Mouse (Mus musculus) liver, embryonic 13.5 days (tissue): ENCODE data around the gene Tnp2. TPM values are rescaled to one million over a fixed set of nuclear protein-coding genes. Genes with fewer than 3 reads are reported as not detected.

Experiments used
- ATAC-seq: fragments of 200-750 bp; cut with Nextera tagmentation; 2 replicates; pipeline ENCODE4 v1.8.0; 2017; ENCODE audit warnings: low read depth, mild to moderate bottlenecking, moderate number of reproducible peaks, moderate library complexity
- DNase-seq: peaks from one replicate; pipeline ENCODE4 v3.0.0; 2022
- H3K27ac ChIP-seq: fragments of 300-500 bp; sonication (generic); 2 replicates; pipeline ENCODE4 v1.5.1; 2015; ENCODE audit warnings: moderate library complexity, mild to moderate bottlenecking, inconsistent platforms
- H3K27me3 ChIP-seq: fragments of 300-500 bp; sonication (generic); 2 replicates; pipeline ENCODE4 v1.6.1; 2015; ENCODE audit warnings: mild to moderate bottlenecking, inconsistent platforms
- H3K36me3 ChIP-seq: fragments of 300-500 bp; sonication (generic); 2 replicates; pipeline ENCODE4 v1.6.1; 2015; ENCODE audit warnings: mild to moderate bottlenecking, inconsistent platforms
- H3K4me1 ChIP-seq: fragments of 300-500 bp; sonication (generic); replicated peaks from 2 replicates; pipeline ENCODE4 v1.6.1; 2015; ENCODE audit warnings: inconsistent platforms
- H3K4me2 ChIP-seq: fragments of 300-500 bp; sonication (generic); 2 replicates; pipeline ENCODE4 v1.6.1; 2015; ENCODE audit warnings: inconsistent platforms, mild to moderate bottlenecking, moderate library complexity
- H3K4me3 ChIP-seq: fragments of 300-500 bp; sonication (generic); replicated peaks from 2 replicates; pipeline ENCODE4 v1.5.1; 2015; ENCODE audit warnings: mild to moderate bottlenecking, inconsistent platforms
- H3K9ac ChIP-seq: fragments of 300-500 bp; sonication (generic); 2 replicates; pipeline ENCODE4 v1.6.1; 2015; ENCODE audit warnings: mild to moderate bottlenecking, inconsistent platforms
- H3K9me3 ChIP-seq: fragments of 300-500 bp; sonication (generic); replicated peaks from 2 replicates; pipeline ENCODE4 v1.6.1; 2016; ENCODE audit warnings: inconsistent platforms
- WGBS: fragments of 180-500 bp; shearing (Covaris S2); methylation state at CpG from one replicate; pipeline ENCODE4 v1.1.7; 2015; ENCODE audit not compliant: insufficient replicate concordance; 5-methylcytosine and 5-hydroxymethylcytosine counted together
- polyA plus RNA-seq: library from polyadenylated mRNA; unstranded; fragments of >200 nt; fragmentation: Nextera tagmentation; extraction: Ambion mirVana; gene quantifications from 2 replicates; pipeline ENCODE4 v1.2.1, GENCODE M21; 2015

Tnp2 gene
- polyA plus RNA-seq, 1 experiment from 2014 or later = not detected

DNA sequence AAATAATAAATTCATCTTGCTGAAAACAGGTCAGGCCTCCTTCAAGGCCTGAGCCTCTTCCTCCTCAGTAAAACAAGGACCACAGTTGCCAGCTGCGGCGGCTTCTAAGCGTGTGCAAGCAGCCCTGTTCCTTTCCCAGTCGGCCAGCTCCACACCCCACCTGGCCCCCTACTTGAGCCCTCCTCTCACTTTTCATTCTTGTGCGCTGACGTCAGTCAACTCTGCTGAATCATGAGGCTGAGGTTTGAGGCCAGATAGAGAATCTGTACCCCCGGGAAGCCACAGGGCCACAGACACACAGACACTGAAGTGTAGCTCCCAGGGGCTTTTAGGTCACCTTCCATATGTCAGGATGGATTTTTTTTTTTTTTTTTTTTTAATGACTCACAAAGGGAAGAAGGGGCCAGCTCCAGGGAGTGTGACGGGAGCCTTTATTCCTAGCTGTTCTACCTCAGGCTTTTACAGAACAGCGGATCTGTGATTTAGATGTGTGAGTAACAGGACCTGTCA is 6.5 kb downstream of the Tnp2 start:
- H3K27ac ChIP-seq = no peak overlapping the region
- peaks cover 41% of the 10 kb centered on the region for H3K27me3 ChIP-seq
- H3K9me3 ChIP-seq = no peaks in the 10 kb centered on the region
- no peak overlapping the region for H3K9ac ChIP-seq
- ATAC-seq (no peak), DNase-seq (no peak)
- peaks cover 37% of the 10 kb centered on the region for H3K4me1 ChIP-seq
- WGBS = 41% methylated on average over 9 of the region's 9 CpGs
- H3K36me3 ChIP-seq = no peaks in the 10 kb centered on the region
- no peak overlapping the region for H3K4me3 ChIP-seq
- H3K4me2 ChIP-seq = no peak overlapping the region

DNA sequence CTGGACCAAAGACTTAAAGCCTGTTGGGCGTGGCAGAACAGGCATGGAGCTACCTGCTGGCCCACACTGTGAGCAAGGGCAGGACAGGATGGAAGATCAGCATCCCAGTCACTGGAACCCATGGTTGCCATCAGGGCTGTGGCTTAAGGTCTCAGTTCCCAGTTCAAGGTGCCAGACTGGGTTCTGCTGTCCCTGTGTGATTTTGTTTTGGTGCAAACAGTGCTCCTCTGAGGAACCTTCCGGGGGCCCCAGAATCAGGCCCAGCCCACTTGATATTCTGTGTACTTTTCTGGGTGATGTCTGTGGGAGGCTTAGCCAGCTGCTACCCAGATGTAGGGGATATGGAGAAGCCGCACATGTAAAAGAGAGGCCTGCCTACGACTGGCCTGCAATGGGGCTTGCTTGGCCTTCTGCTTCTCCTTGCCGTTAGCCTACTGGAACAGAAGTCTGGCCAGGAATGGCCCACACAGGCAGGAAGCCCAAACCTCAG is 7.8 kb downstream of the Tnp2 start:
- no peaks in the 10 kb centered on the region for H3K9me3 ChIP-seq
- 77% methylated on average over 5 of the region's 5 CpGs for WGBS
- H3K4me2 ChIP-seq = no peak overlapping the region
- ATAC-seq (no peak), DNase-seq (no peak)
- H3K4me1 ChIP-seq = peaks cover 25% of the 10 kb centered on the region
- H3K36me3 ChIP-seq = no peaks in the 10 kb centered on the region
- H3K9ac ChIP-seq = no peak overlapping the region
- no peak overlapping the region for H3K4me3 ChIP-seq
- peaks cover 41% of the 10 kb centered on the region for H3K27me3 ChIP-seq
- no peak overlapping the region for H3K27ac ChIP-seq

GRCm38 (mm10) chr16:10777579-10778160 is 10.8 kb downstream of the Tnp2 start:
- 46% methylated on average over 5 of the region's 5 CpGs for WGBS
- Histone ChIP-seq H3K4me1 (peaks cover 8% of the 10 kb centered on the region), H3K4me2 (no peak overlapping the region), H3K9ac (no peak overlapping the region), H3K36me3 (no peaks in the 10 kb centered on the region), H3K27ac (no peak overlapping the region), H3K9me3 (no peaks in the 10 kb centered on the region), H3K4me3 (no peak overlapping the region), H3K27me3 (peaks cover 14% of the 10 kb centered on the region)
- no peak for DNase-seq
- ATAC-seq = 0 out of 2 replicates have a peak, but pooled peaks have one; percentile 17

- DNase-seq (no peak), ATAC-seq (no peak)
- 50% methylated on average over 7 of the region's 7 CpGs for WGBS
Measured at GRCm38 (mm10) chr16:10776322-10776721, 12.1 kb downstream of the Tnp2 start.

GRCm38 (mm10) chr16:10774726-10775125 is 13.7 kb downstream of the Tnp2 start:
- DNase-seq (no peak), ATAC-seq (no peak)
- Histone ChIP-seq H3K27ac (no peak overlapping the region), H3K9me3 (no peaks in the 10 kb centered on the region), H3K4me2 (no peak overlapping the region), H3K36me3 (no peaks in the 10 kb centered on the region), H3K9ac (no peak overlapping the region), H3K4me1 (peaks cover 33% of the 10 kb centered on the region), H3K4me3 (no peak overlapping the region), H3K27me3 (no peaks in the 10 kb centered on the region)
- 11% methylated on average over 4 of the region's 4 CpGs for WGBS

More at GRCm38 (mm10) chr16:10776322-10776721, 12.1 kb downstream of the Tnp2 start:
- Histone ChIP-seq H3K36me3 (no peaks in the 10 kb centered on the region), H3K4me3 (no peak overlapping the region), H3K4me2 (no peak overlapping the region), H3K9ac (no peak overlapping the region), H3K4me1 (peaks cover 21% of the 10 kb centered on the region), H3K27ac (no peak overlapping the region), H3K9me3 (no peaks in the 10 kb centered on the region), H3K27me3 (peaks cover under 1% of the 10 kb centered on the region)

DNA sequence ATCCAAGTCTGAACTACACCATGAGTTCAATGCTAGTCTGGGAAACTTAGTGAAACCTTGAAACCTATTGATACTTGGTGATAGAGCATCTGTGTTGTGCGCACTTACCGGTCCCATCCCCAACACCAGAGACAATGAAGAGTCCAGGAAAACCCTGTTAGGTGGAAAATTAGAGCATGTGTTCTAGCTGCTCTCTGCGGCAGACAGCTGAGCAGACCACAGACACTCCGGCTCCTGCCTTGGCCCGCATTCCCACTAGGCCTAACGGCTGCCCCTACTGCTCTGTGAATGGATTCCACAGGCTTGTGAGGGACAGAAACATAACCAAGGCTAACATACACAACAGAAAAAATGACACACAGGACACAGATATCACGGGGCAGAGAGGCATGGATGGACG is 14.9 kb downstream of the Tnp2 start:
- Histone ChIP-seq H3K4me1 (peaks cover 45% of the 10 kb centered on the region), H3K27ac (no peak overlapping the region), H3K9me3 (no peaks in the 10 kb centered on the region), H3K4me3 (no peak overlapping the region), H3K27me3 (0 out of 2 replicates have a peak, but pooled peaks cover 6% of the 10 kb centered on the region), H3K9ac (no peak overlapping the region), H3K36me3 (no peaks in the 10 kb centered on the region), H3K4me2 (no peak overlapping the region)
- ATAC-seq (no peak), DNase-seq (no peak)
- 81% methylated on average over 8 of the region's 8 CpGs for WGBS

DNA sequence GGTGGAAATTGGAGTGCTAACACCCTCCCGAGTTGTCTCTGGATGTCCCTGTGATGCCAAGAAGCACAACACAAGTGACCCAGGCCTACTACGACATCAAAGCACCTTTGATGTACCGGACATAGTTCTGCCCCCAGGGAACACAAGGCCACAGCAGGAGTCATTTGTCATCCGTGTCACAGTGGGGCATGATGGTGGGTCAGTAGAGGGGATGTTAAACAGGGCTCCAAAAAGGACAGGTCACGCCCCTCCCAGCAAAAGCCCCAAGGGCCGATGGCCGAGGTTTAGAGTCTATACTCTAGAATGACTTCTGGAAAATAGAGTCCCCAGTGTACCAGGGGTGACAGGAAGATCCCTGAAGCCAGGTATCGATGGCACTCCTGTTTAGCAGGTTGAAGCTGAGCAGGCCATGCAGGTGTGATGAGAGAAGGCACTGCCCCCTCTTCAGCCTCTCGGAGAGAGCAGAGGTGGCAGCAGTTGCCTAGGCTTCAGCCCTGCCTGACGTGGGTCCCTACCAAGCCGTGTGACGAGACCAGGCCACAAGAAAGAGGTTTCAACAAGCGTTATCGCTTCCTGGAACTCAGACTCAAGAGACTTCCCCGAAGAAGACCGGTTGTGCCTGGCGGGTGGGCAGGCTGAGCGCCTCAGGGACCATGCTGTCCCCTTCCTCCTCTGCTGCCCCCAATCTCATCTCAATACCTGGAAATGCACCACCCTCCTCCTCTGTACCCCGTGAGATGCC is 16.5 kb downstream of the Tnp2 start:
- Histone ChIP-seq H3K9me3 (no peaks in the 10 kb centered on the region), H3K9ac (no peak overlapping the region), H3K4me3 (no peak overlapping the region), H3K27ac (no peak overlapping the region), H3K4me2 (no peak overlapping the region), H3K4me1 (peaks cover 50% of the 10 kb centered on the region), H3K36me3 (no peaks in the 10 kb centered on the region), H3K27me3 (0 out of 2 replicates have a peak, but pooled peaks cover 8% of the 10 kb centered on the region)
- ATAC-seq = peak; percentile 47
- 34% methylated on average over 19 of the region's 19 CpGs for WGBS
- no peak for DNase-seq

GRCm38 (mm10) chr16:10770531-10771325 is 17.7 kb downstream of the Tnp2 start:
- H3K4me1 ChIP-seq = peaks cover 50% of the 10 kb centered on the region
- WGBS = 33% methylated on average over 4 of the region's 4 CpGs
- no peak overlapping the region for H3K4me2 ChIP-seq
- no peaks in the 10 kb centered on the region for H3K36me3 ChIP-seq
- H3K27me3 ChIP-seq = 0 out of 2 replicates have a peak, but pooled peaks cover 8% of the 10 kb centered on the region
- ATAC-seq = peak; percentile 45; the same call in 1 of the 2 replicates
- no peak overlapping the region for H3K9ac ChIP-seq
- no peaks in the 10 kb centered on the region for H3K9me3 ChIP-seq
- H3K27ac ChIP-seq = no peak overlapping the region
- DNase-seq = no peak
- no peak overlapping the region for H3K4me3 ChIP-seq

- no peak overlapping the region for H3K4me3 ChIP-seq
- H3K4me1 ChIP-seq = peaks cover 47% of the 10 kb centered on the region
- H3K9ac ChIP-seq = no peak overlapping the region
- ATAC-seq = no peak
- H3K27ac ChIP-seq = no peak overlapping the region
- no peak overlapping the region for H3K4me2 ChIP-seq
- H3K9me3 ChIP-seq = no peaks in the 10 kb centered on the region
- no peaks in the 10 kb centered on the region for H3K36me3 ChIP-seq
- DNase-seq = no peak
- 14% methylated on average over 2 of the region's 2 CpGs for WGBS
- H3K27me3 ChIP-seq = 0 out of 2 replicates have a peak, but pooled peaks cover 8% of the 10 kb centered on the region
Measured at GRCm38 (mm10) chr16:10769661-10770060, 18.8 kb downstream of the Tnp2 start.

- ATAC-seq (peak; percentile 35; the same call in 1 of the 2 replicates), DNase-seq (no peak)
- Histone ChIP-seq H3K9ac (no peak overlapping the region), H3K36me3 (no peaks in the 10 kb centered on the region), H3K4me1 (peaks cover 44% of the 10 kb centered on the region), H3K4me2 (peak overlapping the region; percentile 11; the same call in 1 of the 2 replicates), H3K4me3 (no peak overlapping the region), H3K27me3 (peaks cover 11% of the 10 kb centered on the region), H3K9me3 (no peaks in the 10 kb centered on the region), H3K27ac (no peak overlapping the region)
- 22% methylated on average over 9 of the region's 9 CpGs for WGBS
Measured at GRCm38 (mm10) chr16:10768821-10769220, 19.6 kb downstream of the Tnp2 start.

DNA sequence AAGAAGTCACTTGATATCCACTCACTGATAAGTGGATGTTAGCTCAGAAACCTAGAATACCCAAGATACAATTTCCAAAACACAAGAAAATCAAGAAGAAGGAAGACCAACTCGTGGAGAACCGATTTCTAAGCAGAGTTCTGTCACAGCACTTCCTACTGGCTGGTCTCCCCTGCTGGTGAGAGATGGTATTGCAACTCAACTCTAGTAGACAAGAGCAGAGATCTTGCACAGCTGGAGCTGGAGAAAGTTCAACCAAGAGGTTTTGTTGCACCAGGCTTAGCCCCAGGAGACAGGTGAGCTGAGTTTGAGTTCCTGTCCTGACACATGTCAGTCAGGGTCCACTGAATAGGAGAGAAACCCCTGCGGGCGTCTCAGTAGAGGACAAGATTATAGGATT is 21.3 kb downstream of the Tnp2 start:
- H3K9ac ChIP-seq = no peak overlapping the region
- H3K4me1 ChIP-seq = peaks cover 37% of the 10 kb centered on the region
- H3K9me3 ChIP-seq = no peaks in the 10 kb centered on the region
- no peak overlapping the region for H3K4me3 ChIP-seq
- H3K27me3 ChIP-seq = peaks cover 13% of the 10 kb centered on the region
- H3K27ac ChIP-seq = no peak overlapping the region
- no peaks in the 10 kb centered on the region for H3K36me3 ChIP-seq
- H3K4me2 ChIP-seq = no peak overlapping the region
- DNase-seq = peak; percentile 45
- ATAC-seq = no peak
- 39% methylated on average over 4 of the region's 4 CpGs for WGBS
